Mouse (Mus musculus) bone marrow, adult 2 months (tissue): ENCODE measurements around the gene Mertk. TPM values are rescaled to one million over a fixed set of nuclear protein-coding genes. Genes with fewer than 3 reads are reported as not detected.

Experiments used
- H3K27ac ChIP-seq: fragments of 200-500 bp; 2 replicates; pipeline ENCODE4 v1.5.1; 2012; ENCODE audit warnings: low read depth, mild to moderate bottlenecking, control low read depth, inconsistent platforms, low read length; ENCODE audit not compliant: control insufficient read depth, poor library complexity, insufficient read depth
- H3K4me1 ChIP-seq: fragments of 200-500 bp; 2 replicates; pipeline ENCODE4 v1.6.1; 2011; ENCODE audit warnings: low read length; ENCODE audit not compliant: control insufficient read depth, insufficient read depth
- H3K4me3 ChIP-seq: fragments of 200-500 bp; replicated peaks from 2 replicates; pipeline ENCODE3; 2011; ENCODE audit warnings: mild to moderate bottlenecking, low read depth, low read length, control low read depth; ENCODE audit not compliant: control insufficient read depth
- CTCF ChIP-seq: fragments of 200-500 bp; IDR thresholded peaks from 2 replicates; pipeline ENCODE4 v1.5.1; 2011; ENCODE audit warnings: low read length, control low read depth; ENCODE audit not compliant: control insufficient read depth, insufficient read depth
- POLR2A ChIP-seq: fragments of 200-500 bp; IDR thresholded peaks from 2 replicates; pipeline ENCODE4 v1.6.1; 2011; ENCODE audit warnings: low read depth, mild to moderate bottlenecking, control low read depth, low read length, borderline replicate concordance; ENCODE audit not compliant: control insufficient read depth
- WGBS: fragments of 180-500 bp; shearing (Covaris S2); methylation state at CpG from one replicate; pipeline ENCODE4 v1.1.7; 2018; 5-methylcytosine and 5-hydroxymethylcytosine counted together
- polyA plus RNA-seq: library from polyadenylated mRNA; stranded (reverse); fragments of >200 nt; gene quantifications from 2 replicates; pipeline ENCODE4 v1.2.4, GENCODE M21; 2011; ENCODE audit warnings: low replicate concordance; ENCODE audit not compliant: missing spikeins, insufficient read depth, insufficient read length

Gene Mertk
- polyA plus RNA-seq, 1 experiment = 4.9 TPM

GRCm38 (mm10) chr2:128745879-128746620 lies 47.3 kb downstream of the Mertk start:
- no peaks in the 10 kb centered on the region for H3K4me1 ChIP-seq
- H3K4me3 ChIP-seq = no peak overlapping the region
- 54% methylated on average over 12 of the region's 12 CpGs for WGBS
- no peak for TF ChIP-seq POLR2A
- no peak for TF ChIP-seq CTCF
- no peak overlapping the region for H3K27ac ChIP-seq

GRCm38 (mm10) chr2:128746621-128747151 lies 47.9 kb downstream of the Mertk start:
- WGBS = 54% methylated on average over 5 of the region's 5 CpGs
- Histone ChIP-seq H3K4me3 (no peak overlapping the region), H3K27ac (no peak overlapping the region), H3K4me1 (no peaks in the 10 kb centered on the region)
- TF ChIP-seq POLR2A = no peak
- no peak for TF ChIP-seq CTCF

GRCm38 (mm10) chr2:128747433-128748028 lies 48.8 kb downstream of the Mertk start:
- H3K4me3 ChIP-seq = no peak overlapping the region
- 33% methylated on average over 8 of the region's 8 CpGs for WGBS
- H3K27ac ChIP-seq = no peak overlapping the region
- H3K4me1 ChIP-seq = no peaks in the 10 kb centered on the region
- TF ChIP-seq POLR2A (no peak), CTCF (no peak)

GRCm38 (mm10) chr2:128748171-128748570 lies 49.4 kb downstream of the Mertk start:
- Histone ChIP-seq H3K27ac (no peak overlapping the region), H3K4me1 (no peaks in the 10 kb centered on the region), H3K4me3 (no peak overlapping the region)
- WGBS = 61% methylated on average over 6 of the region's 6 CpGs
- TF ChIP-seq POLR2A = no peak
- no peak for TF ChIP-seq CTCF

GRCm38 (mm10) chr2:128751030-128751429 lies 52.3 kb downstream of the Mertk start:
- Histone ChIP-seq H3K4me1 (no peaks in the 10 kb centered on the region), H3K27ac (no peak overlapping the region), H3K4me3 (no peak overlapping the region)
- WGBS = 9% methylated on average over 6 of the region's 6 CpGs
- TF ChIP-seq CTCF = no peak
- no peak for TF ChIP-seq POLR2A

- WGBS = 73% methylated on average over 6 of the region's 6 CpGs
- TF ChIP-seq POLR2A (no peak), CTCF (no peak)
- H3K27ac ChIP-seq = no peak overlapping the region
These were observed 54.6 kb downstream of the Mertk start for GRCm38 (mm10) chr2:128753295-128753873.

GRCm38 (mm10) chr2:128755149-128755691 lies 56.5 kb downstream of the Mertk start:
- no peak overlapping the region for H3K4me3 ChIP-seq
- H3K27ac ChIP-seq = no peak overlapping the region
- no peaks in the 10 kb centered on the region for H3K4me1 ChIP-seq
- 53% methylated on average over 4 of the region's 4 CpGs for WGBS
- no peak for TF ChIP-seq CTCF
- TF ChIP-seq POLR2A = no peak

More at GRCm38 (mm10) chr2:128753295-128753873, 54.6 kb downstream of the Mertk start:
- Histone ChIP-seq H3K4me1 (no peaks in the 10 kb centered on the region), H3K4me3 (no peak overlapping the region)

GRCm38 (mm10) chr2:128758724-128759340 lies 60.1 kb downstream of the Mertk start:
- TF ChIP-seq POLR2A (no peak), CTCF (no peak)
- Histone ChIP-seq H3K4me3 (no peak overlapping the region), H3K27ac (no peak overlapping the region), H3K4me1 (no peaks in the 10 kb centered on the region)
- WGBS = 83% methylated on average over 10 of the region's 10 CpGs
